Mouse (Mus musculus) spleen, embryonic (tissue): ENCODE measurements around the gene Tpx2.

Experiments
- CTCF ChIA-PET: fragments of 350-600 bp; sonication (Branson Sonifier 250); formaldehyde crosslinking; loops from one replicate; lab custom pipeline; 2022; lab: Charles Lee

Gene Tpx2

DNA sequence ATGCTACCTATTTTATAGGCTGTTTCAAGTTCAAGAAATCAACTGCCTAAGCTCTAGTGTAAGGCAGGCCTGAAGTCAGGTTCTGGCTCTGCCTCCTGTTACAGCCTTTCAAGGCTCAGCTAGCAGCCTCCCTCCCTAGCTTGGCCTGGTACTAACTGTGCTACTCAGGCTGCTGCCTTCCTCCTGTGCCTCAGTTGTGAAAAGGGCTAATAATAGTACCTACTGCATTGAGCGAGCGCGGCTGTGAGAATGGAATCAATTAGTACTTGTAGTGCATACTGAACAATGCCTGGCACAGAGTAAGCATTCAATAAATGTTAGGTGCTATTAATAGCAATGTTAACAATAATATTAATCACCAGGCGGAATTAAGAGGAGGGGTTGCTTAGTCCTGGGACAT, 27.8 kb upstream of the Tpx2 start:
- CTCF ChIA-PET, result no interaction called here

DNA sequence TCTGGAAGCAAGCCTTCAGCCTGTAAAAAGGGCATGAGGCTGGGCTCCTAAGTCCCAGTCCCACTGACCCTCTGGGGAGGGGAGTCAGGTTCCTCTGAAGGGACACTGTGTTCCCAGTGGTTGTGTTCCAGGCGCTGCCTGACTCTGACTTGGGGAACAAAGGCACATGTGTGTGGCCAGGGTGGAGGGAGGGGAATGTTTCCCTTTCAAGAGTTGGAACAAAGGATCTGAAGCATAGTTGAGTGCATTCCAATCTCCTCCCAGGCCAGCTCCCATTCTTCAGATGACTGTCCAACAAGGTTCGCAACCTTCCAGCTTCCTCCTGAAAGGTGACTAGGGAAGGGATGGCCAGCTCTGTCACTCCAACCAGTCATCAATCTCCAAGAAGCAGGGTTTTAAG, 27.4 kb upstream of the Tpx2 start:
- CTCF ChIA-PET, result no interaction called here

DNA sequence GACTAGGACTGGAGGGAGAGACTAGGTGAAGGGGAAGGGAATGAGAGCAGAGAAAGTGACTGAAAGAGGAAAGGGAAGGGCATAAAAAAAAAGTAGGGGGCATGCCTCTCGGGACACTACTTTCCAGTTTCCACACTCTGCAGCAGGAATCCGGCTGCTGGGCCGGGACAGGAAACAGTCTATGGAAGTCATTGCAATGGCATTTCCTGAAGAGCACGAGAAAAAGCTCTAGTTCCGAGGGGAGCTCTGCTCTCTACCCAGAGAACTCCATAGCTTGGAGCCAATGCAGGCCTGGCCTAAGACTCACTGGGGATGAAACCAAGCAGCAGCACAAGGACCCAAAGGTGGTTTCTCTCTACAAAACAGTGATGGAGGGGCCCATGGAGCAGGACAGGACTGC, 26.7 kb upstream of the Tpx2 start:
- CTCF ChIA-PET, result no interaction called here

DNA sequence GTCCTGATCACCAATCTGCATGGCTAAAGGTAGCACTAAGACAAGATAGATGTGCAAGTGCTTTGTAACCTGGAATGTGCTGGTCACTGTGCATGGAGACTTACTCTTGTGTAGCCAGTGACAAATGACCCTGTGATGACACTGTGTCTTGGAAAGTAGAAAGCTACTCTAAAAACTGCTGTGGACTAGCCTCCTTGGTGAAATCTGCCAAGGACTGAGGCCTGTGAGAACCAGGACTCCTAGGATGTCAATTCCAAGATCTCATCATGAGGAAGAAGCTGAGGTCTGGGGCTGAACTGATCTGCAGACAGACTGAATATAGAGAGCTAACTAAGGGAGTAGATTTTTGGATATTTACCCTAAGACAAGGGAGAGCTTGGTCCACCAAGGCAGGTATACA, 26.2 kb upstream of the Tpx2 start:
- CTCF ChIA-PET, result no interaction called here

DNA sequence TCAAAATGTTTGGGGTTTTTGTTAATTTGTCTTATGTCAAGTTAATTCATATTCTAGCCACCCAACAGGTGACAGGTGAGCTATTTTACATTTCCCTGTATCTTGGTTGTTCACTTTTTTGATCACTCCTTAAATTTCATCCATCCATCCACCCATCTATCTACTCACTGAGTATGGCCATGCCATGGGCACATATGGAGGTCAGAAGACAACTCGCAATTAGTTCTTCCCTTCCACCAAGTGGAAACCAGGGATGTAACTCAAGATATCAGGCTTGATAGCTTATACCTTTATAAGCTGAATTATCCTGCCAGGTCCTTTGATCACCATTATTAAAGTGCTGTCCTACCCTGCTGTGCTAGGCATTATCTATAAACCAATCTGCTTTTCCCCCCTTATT, 24.0 kb upstream of the Tpx2 start:
- CTCF ChIA-PET, result no interaction called here

DNA sequence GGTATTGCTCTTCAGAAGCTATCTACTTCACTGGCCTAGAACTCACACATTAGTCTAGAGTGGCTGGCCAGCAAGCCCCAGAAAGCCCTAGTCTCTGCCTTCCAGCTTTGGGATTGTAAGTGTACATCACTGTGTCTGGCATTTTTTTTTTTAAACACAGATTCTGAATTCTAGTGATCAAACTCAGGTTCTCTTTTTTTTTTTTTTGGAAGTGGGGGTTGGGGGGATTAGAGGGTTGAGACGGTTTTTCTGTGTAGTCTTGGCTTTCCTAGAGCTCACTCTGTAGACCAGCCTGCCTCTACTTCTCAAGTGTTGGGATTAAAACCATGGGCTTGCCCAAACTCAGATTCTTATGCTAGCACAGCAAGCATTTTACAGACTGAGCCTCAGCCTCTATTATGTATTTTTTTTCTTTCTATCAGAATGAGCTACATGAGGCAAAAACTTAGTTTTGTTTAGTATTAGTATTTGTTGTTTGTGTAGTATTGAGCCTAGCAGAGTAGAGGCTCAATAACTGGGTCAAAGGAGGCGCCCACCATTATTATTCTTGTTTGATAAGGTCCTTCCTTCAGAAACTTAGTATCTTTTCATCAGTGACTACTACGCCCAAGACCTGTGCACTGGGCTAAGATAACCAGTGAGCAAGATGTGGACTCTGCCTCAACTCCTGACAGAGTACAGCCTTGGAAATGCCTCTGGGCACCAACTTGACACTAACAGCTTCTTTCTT, 23.2 kb upstream of the Tpx2 start:
- CTCF ChIA-PET, result interaction anchor here (0.6 to 1.5 kb wide), 3 partner anchors 9 to 134 kb away, joined by 3 to 16 read pairs (median 4); no protein-coding TSS in a partner anchor

DNA sequence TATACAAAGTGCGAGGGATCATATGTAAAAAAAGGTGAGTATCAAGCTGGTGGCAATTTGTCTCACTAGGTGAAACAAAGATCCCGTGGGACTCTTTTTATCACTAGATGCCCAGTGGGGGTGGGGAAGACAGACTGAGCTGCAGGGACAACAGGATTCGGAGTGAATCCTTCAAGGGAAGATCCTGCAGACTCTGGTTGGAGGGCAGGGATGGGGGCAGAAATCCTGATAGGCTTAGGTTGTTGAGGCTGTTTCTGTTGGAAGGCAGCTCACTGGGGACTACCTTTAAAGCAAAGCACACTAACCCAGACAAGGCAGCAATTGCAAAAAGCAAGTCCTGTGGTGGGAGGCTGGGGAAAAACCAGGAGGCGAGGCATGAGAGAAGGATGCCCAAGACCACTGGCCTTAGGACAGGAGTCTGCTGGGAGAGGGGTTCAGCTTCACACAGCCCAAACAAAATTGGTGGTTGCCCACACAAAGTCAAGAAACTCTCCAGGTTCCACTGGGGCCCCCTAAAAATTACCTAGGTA, 22.5 kb upstream of the Tpx2 start:
- CTCF ChIA-PET, result interaction anchor here (0.6 to 1.5 kb wide), 3 partner anchors 9 to 134 kb away, joined by 3 to 16 read pairs (median 4); no protein-coding TSS in a partner anchor

DNA sequence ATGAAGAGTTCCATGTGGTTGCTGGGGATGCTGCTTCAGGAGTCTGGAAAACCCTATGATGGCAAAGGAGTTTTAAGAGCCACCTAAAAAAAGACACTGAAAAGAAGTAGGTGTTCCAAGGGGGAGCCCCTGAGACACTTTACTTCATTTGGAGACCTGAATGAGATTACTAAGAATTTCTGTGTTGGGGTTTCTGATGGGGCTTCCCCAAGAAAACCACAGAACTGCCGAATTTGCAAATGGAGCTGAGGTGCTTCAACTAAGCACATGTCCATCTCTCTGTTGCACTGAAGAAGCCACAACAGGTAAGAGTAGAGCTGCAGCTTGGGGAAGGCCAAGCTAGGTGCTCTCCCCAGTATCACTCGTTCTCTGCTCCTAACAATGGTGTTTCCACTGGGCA, 22.1 kb upstream of the Tpx2 start:
- CTCF ChIA-PET, result interaction anchor here (1.2 to 1.5 kb wide), 2 partner anchors 10 to 129 kb away, joined by 3 to 4 read pairs; no protein-coding TSS in a partner anchor

DNA sequence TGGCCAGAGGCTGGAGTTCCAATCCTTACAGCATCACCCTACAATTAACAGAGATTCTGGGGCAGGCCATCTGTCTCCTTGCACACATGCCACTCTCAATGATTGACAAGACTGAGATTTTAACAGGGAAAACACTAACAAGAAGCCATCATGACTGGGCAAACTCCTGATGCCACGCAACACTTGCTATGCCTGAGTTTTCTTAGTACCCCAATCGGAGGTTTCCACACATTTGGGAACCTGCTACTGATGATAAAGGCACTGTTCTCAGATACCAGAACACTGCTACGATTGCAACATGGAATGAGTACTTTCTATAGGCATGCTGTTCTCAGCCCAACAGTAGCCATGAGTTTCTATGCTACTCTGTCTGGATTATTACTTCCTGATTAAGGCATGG, 21.3 kb upstream of the Tpx2 start:
- CTCF ChIA-PET, result interaction anchor here (1.2 to 1.3 kb wide), 2 partner anchors 130 to 156 kb away, joined by 3 read pairs; no protein-coding TSS in a partner anchor

DNA sequence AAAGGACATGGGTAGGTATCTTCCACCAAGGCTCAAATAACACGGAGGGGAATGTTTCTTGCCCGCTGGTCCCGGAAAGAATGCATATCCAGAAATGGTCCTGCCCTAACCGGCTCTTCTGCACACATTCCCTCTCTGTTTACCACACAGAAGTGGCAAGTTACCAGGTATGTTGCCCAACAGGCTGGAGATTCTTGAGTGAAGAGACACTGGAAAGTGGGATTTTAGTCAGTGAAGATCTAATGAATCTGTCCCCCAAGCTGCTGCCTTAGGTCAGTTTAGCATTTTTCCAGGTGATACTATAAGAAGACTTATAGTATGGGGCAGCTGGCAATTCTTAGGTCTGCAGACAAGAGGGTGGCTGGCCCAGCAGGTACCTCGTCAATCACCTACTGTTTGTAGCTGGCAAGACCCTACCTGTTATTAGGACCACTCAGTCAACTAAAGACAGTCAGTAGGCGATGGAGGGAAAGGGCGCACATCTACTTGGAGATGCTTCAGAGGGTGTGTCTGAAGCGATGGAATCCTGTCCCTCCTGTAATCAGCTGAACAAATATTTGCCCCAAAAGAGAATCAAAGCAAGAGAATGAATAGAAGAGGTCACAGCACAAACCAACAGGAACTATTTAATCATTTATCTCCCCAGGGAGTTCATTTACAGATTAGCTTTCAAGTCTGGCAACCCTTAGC, 20.3 kb upstream of the Tpx2 start:
- CTCF ChIA-PET, result interaction anchor here (1.3 kb wide), 1 partner anchor 157 kb away, joined by 3 read pairs; no protein-coding TSS in a partner anchor

DNA sequence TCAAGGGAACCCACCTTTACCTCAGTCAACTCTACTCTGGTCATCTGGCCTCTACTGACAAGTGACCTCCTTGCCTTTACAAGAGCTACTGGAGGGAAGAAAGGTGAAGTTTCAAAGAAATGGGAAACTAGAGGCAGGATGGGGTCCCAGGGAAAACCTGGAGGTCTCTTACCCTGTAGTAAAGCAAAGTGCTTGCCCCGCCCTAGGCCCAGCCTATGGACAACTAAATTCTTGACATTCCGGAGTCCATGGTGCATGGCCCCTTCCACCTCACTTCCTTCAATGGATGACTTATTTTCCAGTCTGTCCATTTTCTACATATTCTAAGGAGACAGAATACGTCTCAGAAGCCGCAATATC, 19.8 kb upstream of the Tpx2 start:
- CTCF ChIA-PET, result interaction anchor here (1.3 kb wide), 1 partner anchor 158 kb away, joined by 3 read pairs; no protein-coding TSS in a partner anchor

DNA sequence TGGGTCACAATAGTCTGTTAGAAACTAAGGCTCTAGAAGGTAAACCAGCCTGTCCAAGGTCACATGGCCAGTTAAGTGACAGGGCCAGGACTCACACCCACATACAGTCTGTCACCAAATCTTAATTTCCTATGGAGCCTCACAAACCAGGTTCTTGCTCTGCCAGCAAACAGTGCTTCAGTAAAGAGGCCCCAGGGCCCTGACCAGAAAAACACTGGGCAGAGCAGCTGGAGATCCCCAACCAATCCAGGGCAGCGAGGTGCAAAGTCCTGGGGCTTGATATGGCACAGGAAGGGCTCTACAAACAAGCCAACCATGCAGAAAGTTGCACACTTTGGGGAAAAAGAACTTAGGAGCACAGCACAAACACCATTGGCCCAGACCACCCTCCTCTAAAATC, 19.2 kb upstream of the Tpx2 start:
- CTCF ChIA-PET, result no interaction called here

DNA sequence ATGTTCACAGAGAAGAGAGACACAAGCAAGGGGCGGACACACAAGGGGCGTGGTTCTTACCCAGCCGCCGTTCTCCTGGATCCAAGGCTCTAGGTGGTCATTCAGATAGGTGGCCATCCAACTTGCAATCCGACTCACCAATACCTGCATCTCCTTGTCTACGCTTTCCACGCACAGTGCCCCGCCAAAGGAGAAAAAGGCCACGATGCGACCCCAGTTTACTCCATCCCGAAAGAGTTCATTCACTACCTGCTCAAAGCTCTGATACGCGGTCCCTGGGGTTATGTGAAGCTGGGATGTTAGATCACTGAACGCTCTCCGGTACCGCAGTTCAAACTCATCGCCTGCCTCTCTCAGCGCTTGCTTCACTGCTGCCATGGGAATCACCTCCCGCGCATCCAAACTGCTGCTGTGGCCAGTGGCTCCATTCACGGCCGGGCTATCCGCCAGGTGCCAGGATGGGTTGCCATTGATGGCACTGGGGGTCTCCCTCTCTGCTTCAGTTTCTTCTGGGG, 18.3 kb upstream of the Tpx2 start:
- CTCF ChIA-PET, result interaction anchor here (0.6 to 1.3 kb wide), 4 partner anchors 50 to 1924 kb away, joined by 4 to 8 read pairs (median 6); no protein-coding TSS in a partner anchor

DNA sequence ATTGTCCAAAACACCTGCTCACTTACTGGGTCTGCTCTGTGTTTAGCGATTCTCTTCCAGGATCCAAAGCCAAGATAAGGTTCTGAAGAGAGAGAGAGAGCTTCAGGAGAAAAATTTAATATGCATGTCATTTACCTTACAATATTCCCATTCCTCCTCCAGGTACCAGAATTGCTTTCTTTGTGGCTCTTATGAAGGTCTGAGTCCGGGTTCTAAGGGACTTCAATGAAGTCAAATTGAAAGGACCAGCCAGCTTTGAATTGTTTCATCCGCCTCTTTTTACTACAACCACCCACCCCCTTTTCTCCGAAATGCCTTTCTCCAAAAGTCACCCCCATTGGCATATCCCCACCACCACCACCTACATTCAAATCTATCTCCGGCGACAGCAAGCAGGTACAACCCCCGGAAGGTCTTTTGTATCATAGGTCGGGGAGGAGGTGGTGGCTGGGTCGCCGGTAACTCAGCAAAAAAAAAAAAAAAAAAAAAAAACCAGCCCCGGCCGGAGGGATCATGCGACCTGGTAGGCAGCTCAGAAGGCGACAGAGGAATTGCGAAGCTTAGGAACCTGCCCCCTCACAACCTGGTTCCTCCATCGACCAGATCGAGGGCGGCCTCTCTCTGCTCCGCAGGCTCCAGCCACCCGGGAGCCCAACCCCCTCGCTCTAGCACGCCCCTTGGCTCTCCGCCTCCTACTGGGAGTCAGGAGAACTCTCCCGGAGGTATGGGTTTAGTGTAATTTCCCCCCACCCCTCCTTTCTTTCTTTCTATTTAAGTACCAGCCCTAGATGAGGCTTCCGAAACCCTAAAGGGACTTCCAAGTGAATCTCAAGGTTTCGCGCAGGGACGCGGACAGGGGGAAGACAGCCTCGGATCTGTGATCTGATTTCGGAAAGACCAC, 17.5 kb upstream of the Tpx2 start:
- CTCF ChIA-PET, result interaction anchor here (0.6 to 1.3 kb wide), 7 partner anchors 51 to 1924 kb away, joined by 3 to 12 read pairs (median 5); no protein-coding TSS in a partner anchor

DNA sequence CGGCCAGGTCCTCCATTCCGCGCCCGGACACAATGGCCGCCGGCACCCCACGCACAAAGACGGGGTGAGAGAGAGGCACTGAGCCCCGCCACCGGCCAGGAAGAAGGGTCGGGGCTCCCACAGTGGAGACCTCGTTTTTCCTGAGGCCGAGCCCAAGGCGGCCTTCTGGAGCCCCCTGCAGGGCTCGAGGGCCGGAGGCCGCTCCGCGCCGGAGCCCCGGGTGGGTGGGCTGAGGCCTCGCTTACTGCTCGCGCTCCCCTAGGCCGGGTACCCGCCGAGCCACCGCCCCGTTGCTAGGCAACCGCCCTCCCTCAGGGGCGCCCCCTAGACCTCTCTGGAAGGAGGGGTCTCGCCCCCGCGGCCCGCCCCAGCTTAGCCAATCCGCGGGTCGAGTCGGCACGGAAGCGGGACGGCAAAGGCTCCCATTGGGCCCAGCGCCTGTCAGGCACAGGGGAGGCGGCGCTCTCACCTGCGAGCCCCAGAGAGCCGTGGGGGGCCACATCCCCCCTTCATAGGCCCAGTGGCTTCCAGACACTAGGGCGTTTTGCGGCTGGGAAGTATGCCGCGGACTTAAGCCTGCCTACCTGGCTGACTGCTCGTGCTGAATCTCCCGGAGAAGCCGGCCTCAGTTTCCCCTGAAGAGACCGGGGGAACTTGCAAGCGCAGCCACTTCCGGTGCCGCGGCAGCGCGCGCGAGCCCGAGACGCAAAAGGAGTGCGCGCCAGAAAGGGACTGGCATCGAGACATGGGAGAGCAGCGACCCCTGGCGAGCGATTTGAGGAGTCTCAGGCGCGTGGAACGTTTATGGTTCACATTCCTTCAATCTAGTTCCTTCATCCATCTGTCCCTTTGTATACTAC, 16.5 kb upstream of the Tpx2 start, which contains the start of gene Bcl2l1:
Gene Bcl2l1 (minus strand): TSS at position 710 of the 860 bp plus-strand sequence.
- CTCF ChIA-PET, result interaction anchor here (0.6 to 1.3 kb wide), 4 partner anchors 65 to 159 kb away, joined by 3 to 12 read pairs (median 4); no protein-coding TSS in a partner anchor

DNA sequence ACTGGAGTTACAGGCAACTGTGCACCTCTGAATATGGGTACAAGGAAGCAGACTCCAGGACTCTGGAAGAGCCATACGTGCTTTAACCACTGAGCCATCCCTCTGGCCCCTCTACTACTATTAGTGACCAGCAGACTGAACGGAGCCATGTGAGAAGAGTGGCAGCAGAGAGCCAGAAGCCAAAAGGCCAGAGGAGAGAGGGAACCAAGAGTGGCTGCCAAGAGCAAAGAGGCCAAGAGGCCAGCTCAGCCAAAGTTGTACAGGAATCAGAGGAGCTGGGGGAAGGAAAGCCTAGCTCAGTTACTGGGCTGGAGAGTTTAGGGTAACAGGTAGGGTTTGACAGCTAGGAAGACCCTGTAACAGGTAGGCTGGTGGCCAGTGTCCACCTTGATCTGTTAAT, 8.5 kb upstream of the Tpx2 start:
- CTCF ChIA-PET, result no interaction called here

DNA sequence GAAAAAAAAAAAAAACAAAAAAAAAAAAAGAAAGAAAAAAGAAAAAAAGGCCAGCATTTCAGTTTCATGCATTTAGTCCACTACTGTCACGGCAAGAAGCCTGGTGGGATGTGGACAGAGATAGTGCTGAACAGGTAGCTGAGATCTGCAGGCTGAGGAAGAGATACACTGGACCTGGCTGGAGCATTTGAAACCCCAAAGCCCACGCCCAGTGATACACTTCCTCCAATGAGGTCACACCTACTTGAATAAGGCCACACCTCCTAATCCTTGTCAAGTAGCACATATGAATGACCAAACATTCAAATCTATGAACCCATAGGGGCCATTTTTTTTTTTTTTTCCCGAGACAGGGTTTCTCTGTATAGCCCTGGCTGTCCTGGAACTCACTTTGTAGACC, 5.0 kb upstream of the Tpx2 start:
- CTCF ChIA-PET, result interaction anchor here (0.7 kb wide), 1 partner anchor 146 kb away, joined by 6 read pairs; no protein-coding TSS in a partner anchor

DNA sequence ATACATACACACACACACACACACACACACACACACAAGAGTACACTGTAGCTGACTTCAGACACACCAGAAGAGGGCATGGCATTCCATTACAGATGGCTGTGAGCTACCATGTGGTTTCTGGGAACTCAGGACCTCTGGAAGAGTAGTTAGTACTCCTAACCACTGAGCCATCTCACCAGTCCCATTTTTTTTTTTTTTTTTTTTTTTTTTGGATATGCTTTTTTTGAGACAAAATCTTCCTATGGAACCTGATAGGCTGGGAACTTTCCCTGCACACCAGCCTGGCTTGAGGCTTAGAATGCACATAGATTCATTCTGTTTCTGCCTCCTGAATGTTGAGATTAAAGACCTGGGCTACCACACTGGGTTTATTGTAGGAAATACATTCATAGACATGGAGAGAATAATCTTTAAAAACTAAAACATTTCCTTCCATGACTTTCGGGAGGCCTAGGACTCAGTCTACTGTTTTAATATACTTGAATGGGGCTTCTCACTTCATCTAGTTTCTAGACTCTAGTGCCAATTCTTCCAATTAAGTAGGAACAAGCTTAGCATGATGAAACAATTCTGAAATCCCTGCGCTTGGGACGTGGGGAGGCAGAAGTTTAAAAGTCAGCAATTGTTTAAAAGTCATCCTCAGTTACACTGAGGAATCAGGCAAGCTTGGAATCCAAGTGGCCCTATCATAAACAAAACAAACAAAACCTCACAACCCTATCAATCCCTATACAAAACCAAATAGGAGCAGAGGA, 528 bp upstream of the Tpx2 start:
- CTCF ChIA-PET, result interaction anchor here (0.6 to 1.3 kb wide), 4 partner anchors 14 to 178 kb away, joined by 3 to 13 read pairs (median 3); partner anchors contain the start of gene H13

DNA sequence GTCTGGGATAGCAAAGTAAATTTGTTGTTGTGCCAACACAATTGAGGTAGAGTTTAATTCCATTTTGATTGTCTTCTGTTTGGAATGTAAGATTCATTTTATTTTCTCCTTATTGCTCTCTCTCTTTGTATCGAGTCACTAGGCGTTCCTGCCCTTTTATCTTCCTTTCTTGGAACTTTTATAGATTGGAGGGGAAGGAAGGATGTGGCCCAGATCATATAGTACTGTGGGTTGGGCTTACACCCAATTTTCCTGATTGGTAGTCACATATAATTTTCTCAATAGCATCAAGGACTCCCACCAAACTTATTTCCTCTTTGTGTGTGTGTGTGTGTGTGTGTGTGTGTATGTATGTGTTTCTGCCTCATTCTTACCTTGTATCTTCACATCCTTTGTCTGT, 702 bp downstream of the Tpx2 start:
- CTCF ChIA-PET, result interaction anchor here (0.8 to 1.3 kb wide), 2 partner anchors 67 to 179 kb away, joined by 3 read pairs; partner anchors contain the start of gene H13
